Mouse (Mus musculus) liver, embryonic 16.5 days (tissue): ENCODE results near the gene Zfand3. TPM values are rescaled to one million over a fixed set of nuclear protein-coding genes. Genes with fewer than 3 reads are reported as not detected.

Experiments
- ATAC-seq: fragments of 200-750 bp; cut with Nextera tagmentation; 2 replicates; pipeline ENCODE4 v1.8.0; 2017; ENCODE audit warnings: low read depth, mild to moderate bottlenecking, moderate number of reproducible peaks, moderate library complexity
- H3K27ac ChIP-seq: fragments of 300-500 bp; sonication (generic); 2 replicates; pipeline ENCODE4 v1.5.1; 2014; ENCODE audit warnings: mild to moderate bottlenecking, low read length
- H3K27me3 ChIP-seq: fragments of 300-500 bp; sonication (generic); 2 replicates; pipeline ENCODE4 v1.6.1; 2014; ENCODE audit warnings: low read depth, low read length, mixed read lengths; ENCODE audit not compliant: control insufficient read depth, insufficient read depth
- H3K36me3 ChIP-seq: fragments of 300-500 bp; sonication (generic); 2 replicates; pipeline ENCODE4 v1.6.1; 2014; ENCODE audit warnings: mild to moderate bottlenecking; ENCODE audit not compliant: control insufficient read depth, insufficient read depth
- H3K4me1 ChIP-seq: fragments of 300-500 bp; sonication (generic); 2 replicates; pipeline ENCODE4 v1.6.1; 2014; ENCODE audit warnings: low read depth, low read length, mixed read lengths; ENCODE audit not compliant: control insufficient read depth
- H3K4me2 ChIP-seq: fragments of 300-500 bp; sonication (generic); 2 replicates; pipeline ENCODE4 v1.6.1; 2014; ENCODE audit warnings: low read depth, low read length, mixed read lengths
- H3K4me3 ChIP-seq: fragments of 300-500 bp; sonication (generic); 2 replicates; pipeline ENCODE4 v1.5.1; 2014; ENCODE audit warnings: low read depth, mild to moderate bottlenecking, low read length
- H3K9ac ChIP-seq: fragments of 300-500 bp; sonication (generic); 2 replicates; pipeline ENCODE4 v1.6.1; 2014; ENCODE audit warnings: low read depth, low read length
- H3K9me3 ChIP-seq: fragments of 300-500 bp; sonication (generic); replicated peaks from 2 replicates; pipeline ENCODE4 v1.6.1; 2016; ENCODE audit warnings: low read length; ENCODE audit not compliant: control insufficient read depth
- WGBS: fragments of 180-500 bp; shearing (Covaris S2); extraction: QIAGEN DNeasy Blood & Tissue Kit; methylation state at CpG from one replicate; pipeline ENCODE4 v1.1.7; 2014; ENCODE audit not compliant: insufficient replicate concordance; 5-methylcytosine and 5-hydroxymethylcytosine counted together
- polyA plus RNA-seq: library from polyadenylated mRNA; unstranded; fragments of >200 nt; fragmentation: Nextera tagmentation; extraction: Ambion mirVana; gene quantifications from 2 replicates; pipeline ENCODE4 v1.2.1, GENCODE M21; 2015

Gene Zfand3
- polyA plus RNA-seq, 1 experiment from 2014 or later = 16.3 TPM

- H3K9ac ChIP-seq = no peak overlapping the region
- H3K36me3 ChIP-seq = no peaks in the 10 kb centered on the region
- no peak overlapping the region for H3K4me2 ChIP-seq
- H3K9me3 ChIP-seq = no peaks in the 10 kb centered on the region
- ATAC-seq = no peak
- no peak overlapping the region for H3K4me3 ChIP-seq
- no peaks in the 10 kb centered on the region for H3K27me3 ChIP-seq
- peaks cover 3% of the 10 kb centered on the region; the same call in 1 of the 2 replicates for H3K4me1 ChIP-seq
- WGBS = 75% methylated on average over 6 of the region's 6 CpGs
- H3K27ac ChIP-seq = no peak overlapping the region
These were observed 143.8 kb downstream of the Zfand3 start for GRCm38 (mm10) chr17:30148320-30148719.

GRCm38 (mm10) chr17:30149911-30150310 is 145.4 kb downstream of the Zfand3 start:
- Histone ChIP-seq H3K9me3 (no peaks in the 10 kb centered on the region), H3K27me3 (no peaks in the 10 kb centered on the region), H3K4me3 (no peak overlapping the region), H3K9ac (no peak overlapping the region), H3K4me2 (no peak overlapping the region), H3K4me1 (no peaks in the 10 kb centered on the region), H3K27ac (no peak overlapping the region), H3K36me3 (no peaks in the 10 kb centered on the region)
- ATAC-seq = no peak
- whole genome bisulfite sequencing = 79% methylated on average over 6 of the region's 6 CpGs

DNA sequence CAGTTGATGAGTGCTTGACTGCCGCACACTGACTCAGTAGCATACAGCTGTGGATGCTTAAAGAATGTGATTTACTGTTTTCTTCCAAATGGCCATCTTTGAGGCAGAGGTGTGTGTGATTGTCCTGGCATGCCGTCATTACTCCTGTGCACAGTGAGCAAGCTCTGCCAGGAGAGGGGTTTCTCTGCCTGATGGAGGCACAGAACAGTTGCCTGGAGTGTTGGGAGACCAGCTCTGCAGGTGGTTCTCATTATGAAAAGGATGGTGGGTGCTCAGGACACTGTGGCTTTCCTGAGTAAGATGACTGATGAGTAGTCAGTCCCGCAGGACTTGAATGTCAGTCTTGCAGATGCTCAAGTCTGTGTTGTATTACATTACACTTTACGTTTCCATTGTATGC is 149.6 kb downstream of the Zfand3 start:
- H3K27ac ChIP-seq = no peak overlapping the region
- H3K4me2 ChIP-seq = no peak overlapping the region
- no peaks in the 10 kb centered on the region for H3K27me3 ChIP-seq
- H3K9ac ChIP-seq = no peak overlapping the region
- ATAC-seq = no peak
- no peaks in the 10 kb centered on the region for H3K4me1 ChIP-seq
- no peak overlapping the region for H3K4me3 ChIP-seq
- H3K36me3 ChIP-seq = no peaks in the 10 kb centered on the region
- WGBS = 79% methylated on average over 4 of the region's 4 CpGs
- no peaks in the 10 kb centered on the region for H3K9me3 ChIP-seq

DNA sequence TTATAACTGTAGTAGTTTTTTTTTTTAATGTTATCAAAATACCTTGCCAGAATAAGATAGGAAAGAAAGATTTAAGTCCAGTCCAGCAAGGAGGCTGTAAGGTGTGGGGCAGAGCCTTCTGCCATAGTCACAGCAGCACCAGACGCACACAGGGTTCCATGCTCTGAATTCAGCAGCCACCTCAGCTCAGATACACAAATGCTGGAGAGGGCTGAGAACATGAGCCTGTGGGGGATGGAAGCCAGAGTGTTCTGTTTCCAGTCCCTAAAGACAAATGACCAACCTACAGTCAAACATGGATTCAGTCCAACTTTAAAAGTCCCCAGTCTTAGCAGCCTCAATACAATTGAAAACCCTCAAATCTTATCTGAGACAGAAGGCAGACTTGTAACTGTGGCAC is 150.3 kb downstream of the Zfand3 start:
- Histone ChIP-seq H3K36me3 (no peaks in the 10 kb centered on the region), H3K27ac (no peak overlapping the region), H3K9ac (no peak overlapping the region), H3K4me1 (no peaks in the 10 kb centered on the region), H3K9me3 (no peaks in the 10 kb centered on the region), H3K4me2 (no peak overlapping the region), H3K27me3 (no peaks in the 10 kb centered on the region), H3K4me3 (no peak overlapping the region)
- 63% methylated on average over 1 of the region's 1 CpGs for WGBS
- no peak for ATAC-seq

DNA sequence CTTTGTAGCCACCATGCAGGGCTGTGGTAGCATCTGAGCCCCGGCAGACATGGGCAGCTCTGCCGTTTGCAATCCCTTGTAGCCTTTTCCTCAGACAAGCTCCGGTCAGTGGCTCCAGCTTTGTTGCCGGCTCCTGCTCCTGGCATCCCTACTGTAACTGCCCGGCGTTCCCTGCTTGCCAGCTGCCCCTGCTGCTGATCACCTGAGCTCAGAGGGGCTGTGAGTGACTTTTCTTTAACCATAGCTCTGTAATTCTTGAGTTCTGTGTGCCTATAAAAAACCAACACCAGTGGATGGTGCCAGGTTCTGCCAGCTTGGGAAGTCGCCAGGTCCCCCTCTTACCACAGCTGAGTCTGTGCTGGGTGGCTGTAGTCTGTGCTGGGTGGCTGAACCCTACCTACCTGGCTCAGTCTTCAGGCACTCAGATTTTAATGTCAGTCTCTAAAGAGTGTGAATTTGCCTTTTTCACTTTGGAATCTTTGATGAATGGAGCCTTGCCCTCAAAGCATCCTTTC is 150.9 kb downstream of the Zfand3 start:
- Histone ChIP-seq H3K4me3 (no peak overlapping the region), H3K4me1 (no peaks in the 10 kb centered on the region), H3K27ac (no peak overlapping the region), H3K36me3 (no peaks in the 10 kb centered on the region), H3K9ac (no peak overlapping the region), H3K9me3 (no peaks in the 10 kb centered on the region), H3K27me3 (no peaks in the 10 kb centered on the region), H3K4me2 (no peak overlapping the region)
- 72% methylated on average over 7 of the region's 7 CpGs for WGBS
- ATAC-seq = no peak

DNA sequence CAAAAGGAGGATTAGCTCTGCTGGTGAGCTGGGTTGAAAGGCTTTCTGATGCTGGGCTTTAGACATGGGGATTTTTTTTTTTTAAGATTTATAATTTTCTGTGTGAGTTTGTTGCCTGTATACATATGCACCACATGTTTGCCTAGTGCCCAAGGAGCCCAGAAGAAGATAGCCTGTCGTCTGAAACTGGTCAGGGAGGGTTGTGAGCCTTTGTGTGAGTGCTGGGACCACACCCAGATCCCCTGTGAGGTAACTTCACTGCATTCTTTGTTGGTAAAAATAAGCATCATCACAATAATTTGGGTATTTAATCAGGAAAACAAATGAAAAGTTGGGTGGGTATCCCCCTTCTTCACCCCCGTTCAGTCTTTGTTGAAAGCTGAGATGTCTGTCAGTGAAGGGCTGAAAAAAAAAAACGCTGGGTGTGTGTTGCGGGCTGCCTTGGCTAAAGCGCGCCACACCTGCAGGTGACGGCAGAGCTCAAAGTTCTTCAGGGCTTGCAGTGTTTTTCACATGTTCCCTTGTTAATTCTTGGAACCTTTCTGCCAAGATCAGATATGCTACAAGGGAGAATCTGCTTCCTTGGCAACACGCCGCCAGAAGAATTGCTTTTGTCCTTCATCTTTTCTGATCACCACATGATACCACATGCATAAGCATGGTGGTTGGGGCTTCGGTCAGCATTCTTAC is 154.0 kb downstream of the Zfand3 start:
- no peak for ATAC-seq
- H3K4me1 ChIP-seq = no peaks in the 10 kb centered on the region
- WGBS = 69% methylated on average over 10 of the region's 10 CpGs

DNA sequence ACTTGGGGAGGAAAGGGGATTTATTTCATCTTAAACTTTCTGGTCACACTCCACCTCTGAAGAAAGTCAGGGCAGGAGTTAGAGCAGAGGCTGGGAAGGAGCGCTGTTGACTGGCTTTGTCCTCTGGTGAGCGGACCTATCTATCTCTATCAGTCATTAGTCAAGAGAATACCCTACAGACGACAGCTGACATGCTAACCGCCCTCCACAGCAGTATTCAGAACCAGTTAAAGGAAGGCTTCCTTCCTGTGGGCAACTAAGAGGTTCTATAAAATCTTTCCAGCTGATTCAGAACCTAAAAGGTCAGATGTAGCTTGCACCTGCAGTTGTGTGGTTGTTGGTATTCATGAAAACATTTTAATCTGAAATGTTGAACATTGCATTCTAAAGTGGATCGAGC is 154.8 kb downstream of the Zfand3 start:
- no peak for ATAC-seq
- no peak overlapping the region for H3K4me3 ChIP-seq
- no peaks in the 10 kb centered on the region for H3K4me1 ChIP-seq
- no peak overlapping the region for H3K4me2 ChIP-seq
- WGBS = 36% methylated on average over 5 of the region's 5 CpGs
- no peaks in the 10 kb centered on the region for H3K9me3 ChIP-seq
- no peaks in the 10 kb centered on the region for H3K27me3 ChIP-seq
- no peak overlapping the region for H3K9ac ChIP-seq
- no peaks in the 10 kb centered on the region for H3K36me3 ChIP-seq
- no peak overlapping the region for H3K27ac ChIP-seq

More for the DNA sequence above, 154.0 kb downstream of the Zfand3 start:
- Histone ChIP-seq H3K9me3 (no peaks in the 10 kb centered on the region), H3K36me3 (no peaks in the 10 kb centered on the region), H3K27ac (no peak overlapping the region), H3K4me2 (no peak overlapping the region), H3K4me3 (no peak overlapping the region), H3K9ac (no peak overlapping the region), H3K27me3 (no peaks in the 10 kb centered on the region)

DNA sequence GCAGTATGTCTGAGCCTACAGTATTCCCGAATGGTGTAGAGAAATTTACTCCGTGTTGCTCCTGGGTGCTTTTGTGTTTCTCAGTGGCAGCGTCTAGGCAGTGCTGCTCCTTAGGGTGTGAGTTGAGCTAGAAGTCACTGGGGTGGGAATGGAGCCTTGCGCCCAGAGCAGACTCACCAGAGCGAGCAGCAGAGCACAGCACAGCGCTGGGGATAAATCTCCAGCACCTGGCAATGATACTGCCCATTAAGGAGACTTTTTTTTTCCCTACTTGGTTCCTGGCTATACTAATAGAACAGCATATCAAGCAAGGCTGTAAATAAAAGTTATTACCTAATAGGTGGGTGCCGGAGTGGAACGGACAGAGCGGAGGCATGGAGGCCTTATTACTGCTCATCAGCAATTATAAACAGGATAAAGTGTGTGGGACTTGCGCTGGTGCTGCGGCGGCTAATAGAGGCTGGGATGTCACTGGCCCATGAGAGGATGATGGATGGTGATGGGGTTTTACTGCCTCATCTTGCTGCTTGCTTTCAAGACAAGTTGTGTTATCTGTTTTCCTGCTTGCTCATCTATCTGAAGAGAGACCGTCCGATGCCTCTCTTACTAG is 156.4 kb downstream of the Zfand3 start:
- H3K9me3 ChIP-seq = no peaks in the 10 kb centered on the region
- H3K4me2 ChIP-seq = no peak overlapping the region
- H3K27me3 ChIP-seq = no peaks in the 10 kb centered on the region
- no peak overlapping the region for H3K9ac ChIP-seq
- H3K27ac ChIP-seq = no peak overlapping the region
- no peaks in the 10 kb centered on the region for H3K36me3 ChIP-seq
- H3K4me1 ChIP-seq = no peaks in the 10 kb centered on the region
- 78% methylated on average over 14 of the region's 14 CpGs for WGBS
- H3K4me3 ChIP-seq = no peak overlapping the region
- ATAC-seq = no peak

- no peak for ATAC-seq
- H3K4me1 ChIP-seq = no peaks in the 10 kb centered on the region
- no peak overlapping the region for H3K9ac ChIP-seq
- H3K27me3 ChIP-seq = no peaks in the 10 kb centered on the region
- H3K27ac ChIP-seq = no peak overlapping the region
- H3K4me3 ChIP-seq = no peak overlapping the region
- H3K36me3 ChIP-seq = no peaks in the 10 kb centered on the region
- WGBS = 44% methylated on average over 5 of the region's 5 CpGs
- no peaks in the 10 kb centered on the region for H3K9me3 ChIP-seq
- no peak overlapping the region for H3K4me2 ChIP-seq
These were observed 158.4 kb downstream of the Zfand3 start for GRCm38 (mm10) chr17:30162983-30163382.
